Mouse (Mus musculus) telencephalon, adult 2 months (tissue): Measurements from ENCODE around the gene Dock10.

Experiments
- DNase-seq: peaks from one replicate; pipeline ENCODE4 v3.0.0-alpha.2; 2011; ENCODE audit warnings: low read depth, low spot score

Gene Dock10

DNA sequence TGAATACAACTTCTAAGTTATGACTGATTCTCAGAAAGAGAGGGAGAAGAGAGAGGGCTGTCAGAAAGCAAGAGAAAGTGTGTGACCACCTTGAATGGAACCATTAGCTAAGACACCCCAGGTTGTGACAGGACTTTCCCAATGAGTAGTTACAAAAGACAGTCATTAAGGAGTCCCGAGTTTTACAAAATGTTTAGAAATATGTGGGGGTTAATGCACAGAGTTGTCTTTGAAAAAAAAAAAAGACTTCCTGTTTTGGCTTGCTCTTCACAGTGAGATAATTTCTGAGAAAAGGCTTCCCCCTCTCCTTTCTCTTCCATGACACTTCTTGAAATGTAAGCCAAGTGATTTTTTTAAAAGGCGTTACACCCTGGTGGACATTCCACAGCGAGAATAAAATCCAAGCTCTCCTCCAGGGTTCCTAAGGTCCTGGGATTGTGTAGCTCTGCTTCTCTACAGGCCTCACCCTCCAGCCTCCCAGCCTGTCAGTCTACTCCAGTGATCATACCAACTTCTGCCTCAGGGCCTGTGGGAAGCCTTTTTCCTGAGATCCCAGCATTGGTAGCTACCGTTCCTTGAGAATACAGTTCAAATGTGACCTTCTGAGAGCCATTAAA, 144.8 kb downstream of the Dock10 start:
- DNase-seq: no peak

DNA sequence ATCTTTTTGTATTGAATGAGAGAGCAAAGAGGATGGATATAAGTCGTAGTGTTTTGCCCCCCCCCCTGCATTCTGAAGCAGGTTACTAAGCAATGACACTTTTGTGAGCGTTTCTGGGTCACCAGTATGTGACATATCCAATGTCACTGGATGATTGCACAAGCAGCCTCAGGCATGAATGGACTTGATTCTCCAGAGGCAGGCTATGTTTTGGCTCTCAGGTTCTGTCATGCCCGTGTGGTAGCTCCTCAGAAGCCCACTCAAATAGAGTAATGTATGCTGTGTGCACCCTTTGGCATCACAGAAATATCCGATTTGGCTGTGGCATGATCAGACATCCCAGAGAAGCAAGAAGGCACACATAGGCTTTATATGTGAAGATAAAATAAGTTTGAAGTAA, 150.8 kb downstream of the Dock10 start:
- no peak for DNase-seq

DNA sequence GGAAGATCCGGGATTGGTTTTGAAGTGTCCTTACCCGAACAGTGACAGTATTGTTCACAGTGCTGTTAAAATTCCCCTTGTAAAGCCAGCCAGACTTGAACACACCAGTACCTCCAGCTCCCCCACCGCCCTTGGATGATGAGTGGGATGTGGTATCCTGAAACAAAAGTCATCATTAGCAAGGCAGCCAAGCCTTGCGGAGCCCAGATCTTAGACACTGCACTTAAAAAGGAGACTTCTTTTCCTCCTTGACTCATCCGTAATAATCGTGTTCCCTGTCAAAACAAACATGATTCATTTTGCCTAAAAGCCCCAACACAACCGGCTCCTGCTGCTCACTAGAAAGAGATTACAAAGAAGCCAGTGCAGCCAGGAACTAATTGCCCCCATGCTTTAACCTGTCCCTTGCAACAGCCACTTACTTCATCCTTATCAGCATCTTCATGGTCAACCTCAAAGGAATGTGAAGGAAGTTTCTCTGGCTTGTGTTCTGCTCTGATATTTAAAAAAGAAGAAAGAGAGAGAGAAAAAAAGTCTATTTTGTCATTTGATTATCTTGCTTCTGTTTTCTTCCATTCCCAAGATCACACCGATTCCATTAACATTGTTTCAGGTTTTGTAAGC, 152.1 kb downstream of the Dock10 start:
- peak; percentile 44 for DNase-seq

DNA sequence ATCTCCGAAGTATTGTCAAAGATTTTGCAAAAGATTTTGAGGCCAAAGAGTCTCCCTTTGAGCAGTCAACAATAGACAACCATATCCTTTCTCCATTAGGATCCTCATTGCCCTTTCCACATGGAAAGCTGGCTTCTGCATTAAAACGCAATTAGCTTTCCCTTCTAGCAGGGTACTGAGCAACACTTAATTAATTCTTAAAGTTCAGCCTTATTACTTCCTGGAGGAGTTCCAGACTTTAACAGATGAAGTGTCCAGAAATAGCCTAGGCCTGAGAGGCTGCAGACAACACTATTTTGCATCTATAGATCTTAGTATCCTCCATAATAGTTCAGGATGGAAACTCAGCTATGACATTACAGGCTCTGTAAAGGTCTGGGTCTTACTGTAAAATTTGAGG, 154.0 kb downstream of the Dock10 start:
- no peak for DNase-seq

DNA sequence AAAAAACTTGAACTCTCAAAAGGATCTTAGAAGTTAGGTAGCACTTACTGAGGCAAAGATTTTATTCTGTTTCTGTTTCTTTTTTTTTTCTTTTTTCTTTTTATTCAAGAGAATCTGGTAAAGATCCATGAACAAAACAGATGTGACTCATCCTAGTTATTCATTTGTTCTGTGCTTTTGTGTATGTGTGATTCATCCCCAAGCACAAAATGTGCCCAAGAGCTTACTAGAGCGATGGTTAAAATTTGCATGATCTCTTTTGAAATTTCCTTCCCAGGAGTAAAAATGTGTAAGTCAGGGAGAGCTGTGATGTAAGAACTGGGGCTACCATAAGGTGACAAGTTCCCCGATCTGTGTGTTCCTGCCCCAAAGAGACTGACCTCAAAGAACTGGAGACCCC, 155.2 kb downstream of the Dock10 start:
- peak; percentile 87 for DNase-seq

DNA sequence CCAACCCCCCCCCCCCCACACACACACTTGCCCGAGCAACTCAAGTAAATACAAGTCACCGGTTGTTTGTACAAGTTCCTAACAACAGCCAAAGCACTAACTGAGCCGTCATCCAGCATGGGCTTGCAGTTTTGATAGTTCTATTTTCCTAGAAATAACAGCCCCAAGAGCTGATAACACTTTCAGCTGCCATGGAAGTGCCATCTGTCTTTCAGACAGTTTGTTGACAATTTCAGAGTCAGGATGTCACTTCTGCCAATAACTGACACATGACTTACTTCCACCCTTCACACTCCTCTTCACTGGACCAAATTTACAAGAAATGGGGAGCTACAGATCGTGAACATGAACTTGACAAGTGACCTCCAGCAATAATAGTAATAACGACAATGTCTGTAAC, 175.0 kb downstream of the Dock10 start:
- DNase-seq: no peak

DNA sequence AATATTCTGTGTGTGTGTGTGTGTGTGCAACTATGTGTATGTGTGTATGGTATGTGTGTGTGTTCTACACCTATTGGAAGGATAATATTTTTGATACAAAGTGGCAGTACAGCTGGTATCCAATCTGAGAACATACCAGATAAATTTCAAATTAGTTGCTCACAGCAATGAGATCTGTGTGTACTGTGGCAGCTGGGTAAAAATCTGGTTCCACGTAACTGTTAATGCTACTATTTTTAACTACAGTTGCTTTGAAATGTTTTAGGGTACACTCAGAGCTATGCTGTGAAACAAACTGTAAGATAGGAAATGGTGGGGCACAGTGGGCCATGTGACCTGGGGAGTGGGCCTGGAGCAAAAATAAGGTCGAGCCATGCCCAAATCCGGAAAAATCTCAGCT, 176.1 kb downstream of the Dock10 start:
- DNase-seq: peak; percentile 27

DNA sequence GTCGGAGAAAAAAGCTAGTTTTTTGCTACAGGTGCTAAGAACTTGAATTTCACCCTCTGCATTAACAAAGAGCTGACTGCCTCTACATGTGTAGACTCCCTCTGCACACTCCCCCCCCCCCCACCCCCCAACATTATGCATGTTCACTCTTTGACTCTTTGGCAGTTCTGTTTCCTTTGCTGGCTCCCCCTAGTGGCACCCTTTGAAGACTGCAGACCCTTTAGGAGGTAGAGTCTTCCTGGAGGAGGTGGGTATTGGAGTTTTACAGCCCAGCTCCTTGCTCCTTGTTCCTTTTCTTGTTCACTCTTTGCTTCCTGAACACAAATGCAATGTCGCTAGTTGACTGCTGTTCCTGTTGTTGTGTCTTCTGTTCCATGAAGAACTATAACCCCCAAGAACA, 181.4 kb downstream of the Dock10 start:
- no peak for DNase-seq

DNA sequence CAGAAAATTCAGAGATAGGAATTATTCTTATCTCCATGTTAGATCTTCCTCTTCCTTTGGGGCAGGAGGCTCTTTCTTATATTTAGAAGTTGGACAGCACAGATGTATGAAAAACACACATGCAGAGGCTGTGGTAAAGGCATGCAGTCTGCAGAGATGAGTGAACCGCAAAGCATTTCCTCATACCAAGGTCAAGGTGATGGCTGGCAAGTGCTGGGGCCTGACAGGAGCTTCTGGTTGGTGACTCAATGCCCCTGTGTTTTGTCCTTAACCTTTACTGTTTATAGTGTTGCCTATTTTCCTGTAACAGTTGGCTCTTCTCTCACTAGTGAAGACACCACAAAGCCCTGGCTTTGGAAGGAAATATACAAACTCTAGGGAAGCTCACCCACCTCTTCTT, 201.9 kb downstream of the Dock10 start:
- DNase-seq: no peak

DNA sequence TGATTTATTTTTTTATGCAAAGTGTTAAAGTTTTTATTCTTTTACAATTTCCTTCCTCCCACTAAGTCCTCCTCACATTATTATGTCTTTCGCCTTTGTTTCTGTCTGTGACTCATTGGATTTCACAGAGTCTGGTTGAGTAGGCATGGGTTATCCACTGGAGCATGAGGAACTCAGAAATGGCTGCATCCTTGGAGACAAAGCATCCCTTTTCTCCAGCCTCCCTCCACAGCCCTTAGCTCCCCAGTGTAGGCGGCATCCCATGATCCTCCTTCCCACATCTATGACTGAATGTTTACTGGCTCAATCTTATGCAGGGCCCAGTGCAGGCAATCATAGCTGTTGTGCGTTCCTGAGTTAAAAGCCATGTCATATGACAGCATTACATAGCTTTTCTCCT, 216.8 kb downstream of the Dock10 start:
- no peak for DNase-seq

DNA sequence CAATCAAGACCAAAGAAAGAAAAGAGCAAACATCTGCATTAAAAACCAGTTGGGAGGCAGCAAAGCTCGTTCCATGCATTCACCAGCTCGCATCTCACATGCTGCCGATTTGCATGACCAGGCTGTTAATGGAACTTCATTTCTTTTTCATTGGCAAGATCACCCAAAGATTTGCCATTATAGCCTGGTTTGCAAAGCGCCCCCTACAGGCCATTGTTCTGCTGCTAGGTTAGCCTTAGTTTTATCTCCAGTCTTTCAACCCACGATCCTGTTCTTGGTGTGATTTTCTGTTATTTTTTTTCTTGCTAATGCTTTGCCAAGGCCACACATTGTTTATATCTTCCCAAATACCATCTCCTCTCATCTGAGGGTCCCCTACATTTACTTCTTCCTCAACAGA, 236.1 kb downstream of the Dock10 start:
- no peak for DNase-seq

DNA sequence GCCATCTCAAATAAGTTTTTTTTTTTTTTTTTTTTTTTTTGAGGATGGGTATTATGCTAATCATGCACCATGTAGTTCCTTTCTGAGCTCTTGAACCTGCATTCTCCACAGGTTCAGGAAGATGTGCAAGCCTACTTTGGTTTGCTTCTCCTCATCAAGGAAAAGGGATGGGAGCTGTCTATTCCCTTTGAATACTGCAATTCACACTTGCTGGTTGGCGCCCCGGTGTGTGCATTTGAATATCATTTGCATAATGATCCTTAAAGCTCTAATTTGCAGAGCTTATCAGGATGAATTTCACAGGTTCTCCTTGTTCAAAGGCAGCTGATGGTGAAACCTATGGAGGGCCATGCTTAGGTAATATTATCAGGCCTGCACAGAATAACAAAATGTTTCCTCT, 237.9 kb downstream of the Dock10 start:
- no peak for DNase-seq

DNA sequence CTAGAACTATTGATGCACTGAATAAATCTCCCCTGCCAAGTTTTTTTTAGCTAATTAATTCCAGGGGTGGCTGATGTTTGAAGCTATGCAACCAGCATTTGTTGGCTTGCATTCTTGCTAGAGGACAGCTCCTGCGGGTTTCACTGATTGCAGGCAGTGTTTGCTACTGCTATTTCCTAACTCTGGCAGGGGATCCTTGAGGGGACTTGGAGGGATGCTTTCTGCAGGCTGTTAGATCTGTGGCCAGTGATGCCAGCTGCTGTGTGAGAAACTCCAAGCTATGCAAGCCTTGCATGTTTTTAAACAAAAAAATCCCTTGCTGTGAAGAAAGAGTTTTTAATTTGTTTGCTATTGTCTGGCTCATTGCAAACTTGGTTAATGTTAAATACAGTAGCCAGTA, 238.4 kb downstream of the Dock10 start:
- DNase-seq: no peak

DNA sequence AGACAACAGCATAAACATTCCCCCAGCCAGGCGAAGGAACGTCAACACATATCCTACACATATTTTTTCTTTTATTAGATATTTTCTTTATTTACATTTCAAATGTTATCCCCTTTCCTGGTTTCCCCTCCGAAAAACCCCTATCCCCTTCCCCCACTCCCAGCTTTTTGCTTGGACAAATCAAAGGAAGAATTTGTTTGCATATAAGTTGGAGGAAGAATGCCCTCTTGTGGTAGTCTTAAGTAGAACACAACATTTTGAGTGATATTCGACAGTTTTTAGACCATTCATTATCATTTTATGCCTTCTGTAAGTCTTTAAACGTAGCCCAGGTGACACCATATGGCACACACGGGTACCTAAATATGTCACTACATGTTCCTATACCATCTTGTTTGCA, 242.5 kb downstream of the Dock10 start:
- no peak for DNase-seq

DNA sequence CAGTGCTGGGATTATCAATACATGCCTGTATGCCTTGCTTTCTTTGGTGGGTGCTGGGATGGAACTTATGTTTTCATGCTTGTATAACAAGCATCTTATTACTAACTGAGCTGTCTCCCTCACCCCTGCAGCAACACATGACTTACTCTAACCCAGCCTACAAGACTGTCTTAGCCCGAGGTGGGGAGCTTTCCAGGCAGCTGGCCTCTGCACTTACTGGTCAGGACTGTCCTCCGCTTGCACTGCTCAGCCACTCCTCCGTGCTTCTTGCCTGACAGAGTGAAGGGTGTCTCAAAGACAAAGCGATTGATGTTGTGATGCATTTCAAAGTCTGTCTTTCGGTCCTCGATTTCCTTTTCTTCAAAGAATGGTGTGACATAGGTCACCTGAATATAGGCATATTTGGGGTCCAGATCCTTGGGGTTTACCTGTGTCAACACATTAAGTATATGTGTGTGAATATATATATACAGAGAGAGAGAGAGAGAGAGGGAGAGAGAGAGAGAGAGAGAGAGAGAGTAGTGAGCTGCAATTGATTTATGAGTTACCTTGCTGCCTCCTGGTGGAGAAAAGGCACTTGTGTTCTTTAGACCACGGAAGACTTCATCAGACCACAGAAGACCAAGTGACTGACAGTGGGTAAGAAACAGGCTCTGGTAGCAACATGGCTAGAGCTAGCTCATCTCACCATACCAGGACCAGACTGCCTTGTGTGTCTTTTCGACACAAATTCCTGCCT, 245.9 kb downstream of the Dock10 start:
- peak; percentile 55 for DNase-seq

DNA sequence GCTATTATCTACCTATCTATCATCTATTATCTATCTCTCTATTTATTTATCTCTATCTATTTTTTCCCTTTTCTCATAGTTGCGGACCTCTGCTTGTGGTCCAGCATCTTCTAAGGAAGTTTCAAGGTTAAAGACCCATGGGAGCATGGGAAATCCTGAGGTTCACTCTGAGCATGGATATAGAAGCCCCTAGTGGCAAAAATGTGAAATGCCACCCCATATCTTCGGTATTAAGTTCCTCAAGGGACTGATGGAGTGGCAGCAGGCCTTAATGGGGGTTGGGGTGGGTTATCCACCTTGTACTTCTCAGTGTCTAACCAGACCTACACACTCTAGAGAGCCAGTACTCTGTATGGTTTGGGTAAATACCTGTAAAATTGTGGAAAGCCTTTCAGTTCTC, 253.6 kb downstream of the Dock10 start:
- no peak for DNase-seq

DNA sequence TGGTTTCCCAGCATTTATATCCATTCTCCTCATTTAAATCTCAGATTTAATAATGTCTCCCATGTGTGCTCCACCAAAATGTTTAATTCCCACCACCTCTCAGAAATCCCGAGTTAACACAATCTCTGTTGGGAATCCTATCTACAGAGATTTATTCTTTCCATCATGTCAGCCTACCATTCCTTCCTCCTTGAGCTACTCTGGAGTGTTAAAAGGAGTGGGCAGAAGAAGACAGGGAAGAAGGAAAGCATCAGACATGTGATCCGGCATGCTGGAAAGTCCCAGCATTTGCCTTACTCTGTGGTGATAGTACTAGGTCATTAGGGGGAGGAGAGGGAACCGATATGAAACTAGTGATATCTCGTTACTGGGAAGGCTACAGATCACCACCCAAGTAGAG, 254.2 kb downstream of the Dock10 start:
- no peak for DNase-seq

DNA sequence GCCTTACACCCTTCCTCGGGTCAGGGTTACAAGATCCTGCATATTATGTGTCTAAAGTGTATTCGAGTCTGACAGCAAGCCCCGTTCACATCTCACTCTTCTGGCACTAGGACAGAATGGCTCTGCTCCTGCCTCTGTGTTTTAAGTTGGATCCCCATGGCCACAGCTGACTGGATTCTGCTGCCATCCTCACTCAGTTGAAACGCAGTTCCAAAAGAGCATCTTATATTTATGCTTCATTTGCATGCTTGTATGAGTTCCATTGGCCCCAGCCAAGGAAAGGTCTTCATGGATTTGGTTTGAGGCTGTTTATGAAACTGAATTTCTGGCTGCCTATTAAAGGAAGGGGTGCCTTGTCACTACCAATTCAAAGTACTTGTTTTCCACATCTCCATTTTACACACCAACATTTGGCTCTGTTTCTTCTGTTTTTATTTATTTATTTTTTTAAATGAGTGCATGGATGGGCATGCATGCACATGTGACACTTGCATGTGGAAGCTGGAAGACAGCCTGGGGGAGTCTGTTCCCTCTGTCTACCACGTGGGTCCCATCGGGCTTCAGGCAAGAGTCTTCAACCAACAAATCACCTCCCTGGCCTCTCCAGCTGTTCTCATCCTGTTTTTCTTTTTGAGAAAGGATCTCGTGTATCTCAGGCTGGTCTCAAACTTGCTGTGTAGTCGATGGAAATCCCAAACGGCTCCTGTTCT, 255.7 kb downstream of the Dock10 start:
- no peak for DNase-seq

DNA sequence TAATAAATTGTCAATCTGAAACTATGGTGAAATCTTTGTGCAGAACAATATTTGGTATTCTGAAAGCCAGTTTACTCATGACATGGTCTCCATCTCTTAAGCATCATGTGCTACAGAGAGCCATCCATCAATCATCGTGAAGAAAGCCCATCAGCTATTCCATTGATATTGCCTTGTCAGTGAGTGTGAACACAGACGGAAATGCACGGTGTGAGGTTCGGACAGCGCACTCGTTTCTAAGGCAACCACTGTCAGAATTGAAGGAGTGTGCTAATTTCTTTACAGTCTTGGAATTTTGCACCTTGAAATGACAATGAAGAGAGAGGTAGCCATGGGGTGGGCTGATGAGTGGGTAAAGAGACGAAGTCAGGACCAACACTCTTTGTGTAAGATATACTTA, 259.1 kb downstream of the Dock10 start:
- no peak for DNase-seq

DNA sequence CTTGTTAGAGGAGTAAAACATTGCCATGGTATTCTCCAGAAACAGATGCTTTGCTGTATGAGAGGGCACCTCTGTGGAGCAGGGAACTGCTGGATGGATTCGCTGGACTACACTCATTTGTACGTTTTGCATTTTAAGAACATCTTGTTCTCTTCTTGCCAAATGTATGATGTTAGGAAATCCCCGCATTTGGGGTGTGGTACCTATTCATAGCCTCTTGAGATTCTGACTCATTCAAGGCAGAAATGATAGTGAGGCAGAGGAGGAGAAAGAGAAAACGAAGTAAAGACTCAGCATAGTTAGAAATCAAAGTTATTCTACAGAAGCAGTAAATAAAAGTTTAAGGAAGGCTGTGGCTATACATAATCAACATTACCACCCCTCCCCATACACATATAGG, 262.0 kb downstream of the Dock10 start:
- DNase-seq: no peak

DNA sequence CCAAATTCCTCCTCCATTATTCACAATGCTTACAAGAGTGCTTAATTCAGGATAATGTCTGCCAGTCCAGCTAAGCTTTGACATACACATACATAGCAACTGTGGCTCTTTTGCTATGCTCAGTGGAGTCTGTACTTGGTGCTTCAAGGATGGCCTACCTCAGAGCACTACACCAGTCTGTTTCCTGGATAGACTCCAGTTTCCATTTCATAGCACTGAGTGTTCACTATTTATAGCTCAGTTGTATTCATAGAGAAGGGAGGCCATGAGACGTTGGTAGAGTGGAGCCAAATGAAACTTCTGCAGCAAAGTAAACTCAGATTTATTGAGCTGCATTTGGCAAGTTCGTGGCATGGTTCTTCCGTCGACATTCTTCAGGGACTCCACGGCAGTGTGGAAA, 274.9 kb downstream of the Dock10 start:
- no peak for DNase-seq

DNA sequence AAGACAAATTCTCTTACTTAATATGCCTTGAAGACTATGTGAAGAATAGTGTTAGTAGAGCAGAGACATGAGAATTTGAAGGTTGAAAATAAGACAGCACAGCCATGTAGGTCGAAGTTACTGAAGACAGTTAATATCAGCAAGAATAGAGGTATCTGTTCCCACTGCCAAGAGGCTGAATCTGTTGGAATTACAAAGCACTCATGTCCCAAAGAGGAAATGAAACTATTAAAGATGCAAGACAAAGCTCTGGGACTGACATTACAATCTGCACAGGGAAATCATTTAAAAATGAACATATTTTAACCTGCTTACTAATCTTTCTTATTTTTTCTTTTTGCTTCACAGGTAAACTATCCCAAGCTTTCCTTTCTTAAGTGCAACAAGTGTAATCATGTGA, 283.4 kb downstream of the Dock10 start:
- DNase-seq: no peak

DNA sequence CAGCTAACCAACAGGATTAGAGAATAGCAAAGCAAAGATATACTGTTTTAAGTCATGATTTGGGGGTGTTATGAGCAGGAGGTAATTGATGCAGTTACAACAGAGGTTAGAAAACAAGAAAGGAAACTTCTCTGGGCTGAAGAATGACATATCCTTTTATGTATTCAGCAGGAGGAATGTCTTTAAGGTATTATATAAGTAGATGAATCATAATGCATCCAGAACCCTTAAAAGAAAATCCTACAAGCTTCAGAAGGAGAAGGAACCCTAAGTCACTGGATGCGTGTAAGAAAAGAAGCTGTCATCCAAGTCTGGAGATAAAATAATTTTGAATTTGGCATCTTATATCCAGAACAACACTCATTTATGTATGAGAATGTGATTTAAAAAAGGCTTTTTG, 285.9 kb downstream of the Dock10 start:
- DNase-seq: no peak
